Mouse (Mus musculus): Measurements from ENCODE around the gene Commd2. TPM values are rescaled to one million over a fixed set of nuclear protein-coding genes. Genes with fewer than 3 reads are reported as not detected.

The Commd2 gene
- 94.9 and 95.5 TPM in 2 replicates for polyA plus RNA-seq (2016; fragmentation: Nextera tagmentation; extraction: Ambion mirVana)

GRCm38 (mm10) chr3:57651231-57651864 lies at the start of gene Commd2:
TSS of gene Commd2 (minus strand) at chr3:57651715.
- WGBS = 1% methylated on average over 42 of the region's 42 CpGs
- peak within 1 kb of the TSS; percentile 84 for H3K9ac ChIP-seq

DNA sequence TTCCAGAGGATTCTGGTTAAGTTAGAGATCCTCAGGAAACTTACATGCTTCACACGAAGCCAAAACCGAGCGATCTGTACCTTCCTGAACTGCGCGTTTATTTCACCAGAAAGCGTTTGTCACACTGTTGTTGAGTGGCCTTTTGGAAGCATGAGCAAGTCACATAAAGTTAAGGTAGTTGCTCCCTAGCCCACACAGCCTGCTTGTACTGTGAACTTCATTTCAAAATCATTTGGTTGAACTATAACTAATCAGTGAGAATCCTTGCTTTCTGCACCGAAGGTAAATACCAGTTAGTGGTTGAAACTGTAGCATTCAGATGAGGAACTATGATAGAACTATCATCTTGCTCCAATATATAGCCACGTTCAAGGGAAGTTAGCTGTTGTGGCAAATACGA lies 45.3 kb upstream of the Commd2 start:
- Histone ChIP-seq H3K4me1 (no peaks in the 10 kb centered on the region), H3K27me3 (no peaks in the 10 kb centered on the region), H3K36me3 (replicated peaks) (no peaks in the 10 kb centered on the region), H3K9me3 (no peaks in the 10 kb centered on the region), H3K4me2 (no peak overlapping the region), H3K27ac (no peak overlapping the region), H3K9ac (no peak overlapping the region), H3K4me3 (replicated peaks) (no peak overlapping the region)
- ATAC-seq (ENCODE audit: low FRiP score) = no peak
- WGBS = 95% methylated on average over 9 of the region's 9 CpGs

More at GRCm38 (mm10) chr3:57651231-57651864, at the start of gene Commd2:
- H3K9me3 ChIP-seq = no peaks in the 10 kb centered on the region
- peak within 1 kb of the TSS; percentile 84 for H3K27ac ChIP-seq
- H3K4me3 ChIP-seq (replicated peaks) = peak within 1 kb of the TSS; percentile 82
- peaks cover 6% of the 10 kb centered on the region; the same call in 1 of the 2 replicates for H3K27me3 ChIP-seq
- ATAC-seq (ENCODE audit: low FRiP score) = peak; percentile 98
- H3K4me2 ChIP-seq = peak within 1 kb of the TSS; percentile 72
- H3K4me1 ChIP-seq = peaks cover 7% of the 10 kb centered on the region
- peaks cover 4% of the 10 kb centered on the region for H3K36me3 ChIP-seq (replicated peaks)

GRCm38 (mm10) chr3:57696249-57696648 lies 44.7 kb upstream of the Commd2 start:
- Histone ChIP-seq H3K4me2 (no peak overlapping the region), H3K27me3 (no peaks in the 10 kb centered on the region), H3K4me1 (no peaks in the 10 kb centered on the region), H3K36me3 (replicated peaks) (no peaks in the 10 kb centered on the region), H3K4me3 (replicated peaks) (no peak overlapping the region), H3K9ac (no peak overlapping the region), H3K27ac (no peak overlapping the region), H3K9me3 (no peaks in the 10 kb centered on the region)
- no peak for ATAC-seq (ENCODE audit: low FRiP score)
- WGBS = 96% methylated on average over 4 of the region's 4 CpGs

- WGBS = 79% methylated on average over 2 of the region's 2 CpGs
- Histone ChIP-seq H3K27me3 (no peaks in the 10 kb centered on the region), H3K4me3 (replicated peaks) (no peak within 1 kb of the TSS), H3K27ac (no peak within 1 kb of the TSS), H3K4me1 (no peaks in the 10 kb centered on the region), H3K9ac (no peak within 1 kb of the TSS), H3K4me2 (no peak within 1 kb of the TSS), H3K36me3 (replicated peaks) (no peaks in the 10 kb centered on the region), H3K9me3 (no peaks in the 10 kb centered on the region)
- no peak for ATAC-seq (ENCODE audit: low FRiP score)
Measured at GRCm38 (mm10) chr3:57692719-57693118, 41.2 kb upstream of the Commd2 start, which contains the start of gene Ankub1. TSS of gene Ankub1 (minus strand) at chr3:57692799.

DNA sequence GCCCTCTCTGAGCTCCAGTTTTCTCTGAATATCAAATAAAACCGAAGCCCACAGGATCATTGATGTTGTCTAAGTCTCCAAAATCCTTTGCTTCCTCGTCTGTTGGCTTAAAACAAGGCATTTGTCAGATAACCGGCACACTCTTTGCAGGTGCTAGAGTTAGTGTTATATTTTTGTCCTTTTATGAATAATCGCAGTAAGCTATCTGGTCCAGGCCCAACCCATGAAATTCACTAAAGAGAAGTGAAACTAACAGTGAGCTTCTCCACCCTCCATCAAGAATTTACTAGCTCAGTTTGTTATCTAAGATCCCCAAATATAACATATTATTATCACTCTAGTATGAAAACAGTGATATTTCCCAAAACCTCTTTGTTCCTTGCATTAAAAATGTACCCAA lies 40.3 kb upstream of the Commd2 start:
- no peaks in the 10 kb centered on the region for H3K4me1 ChIP-seq
- H3K4me2 ChIP-seq = no peak overlapping the region
- no peaks in the 10 kb centered on the region for H3K27me3 ChIP-seq
- no peak overlapping the region for H3K9ac ChIP-seq
- H3K4me3 ChIP-seq (replicated peaks) = no peak overlapping the region
- WGBS = 86% methylated on average over 4 of the region's 4 CpGs
- no peak overlapping the region for H3K27ac ChIP-seq
- no peaks in the 10 kb centered on the region for H3K9me3 ChIP-seq
- no peak for ATAC-seq (ENCODE audit: low FRiP score)
- no peaks in the 10 kb centered on the region for H3K36me3 ChIP-seq (replicated peaks)

GRCm38 (mm10) chr3:57677786-57678185 lies 26.3 kb upstream of the Commd2 start:
- H3K4me2 ChIP-seq = no peak overlapping the region
- H3K9ac ChIP-seq = no peak overlapping the region

DNA sequence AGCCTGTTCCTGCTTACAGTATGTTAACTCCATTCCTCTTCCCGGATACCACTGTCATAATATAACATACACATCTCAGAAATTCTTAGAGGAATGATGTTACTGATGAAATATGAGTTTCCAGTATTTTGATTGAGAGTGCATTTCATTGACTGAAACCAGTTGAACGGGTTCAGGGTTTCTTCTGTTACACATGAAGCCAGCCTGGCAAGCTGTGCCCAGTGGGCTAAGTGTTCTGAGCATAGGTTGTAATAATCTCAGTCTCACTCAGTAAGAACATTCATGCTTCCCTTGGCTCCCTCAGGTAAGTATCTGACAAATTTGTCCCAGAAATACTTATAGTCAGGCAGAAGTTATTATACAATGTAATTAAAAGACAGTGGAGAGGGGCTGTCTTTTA lies 22.6 kb upstream of the Commd2 start:
- 95% methylated on average over 2 of the region's 2 CpGs for WGBS
- Histone ChIP-seq H3K27me3 (no peaks in the 10 kb centered on the region), H3K4me1 (no peaks in the 10 kb centered on the region), H3K9me3 (0 out of 2 replicates have a peak, but pooled peaks cover 3% of the 10 kb centered on the region), H3K4me3 (replicated peaks) (no peak overlapping the region), H3K27ac (no peak overlapping the region), H3K4me2 (no peak overlapping the region), H3K36me3 (replicated peaks) (no peaks in the 10 kb centered on the region), H3K9ac (no peak overlapping the region)
- no peak for ATAC-seq (ENCODE audit: low FRiP score)

More at GRCm38 (mm10) chr3:57677786-57678185, 26.3 kb upstream of the Commd2 start:
- ATAC-seq (ENCODE audit: low FRiP score) = no peak
- H3K27ac ChIP-seq = no peak overlapping the region
- H3K36me3 ChIP-seq (replicated peaks) = no peaks in the 10 kb centered on the region
- H3K27me3 ChIP-seq = no peaks in the 10 kb centered on the region
- H3K9me3 ChIP-seq = 0 out of 2 replicates have a peak, but pooled peaks cover 5% of the 10 kb centered on the region
- no peaks in the 10 kb centered on the region for H3K4me1 ChIP-seq
- no peak overlapping the region for H3K4me3 ChIP-seq (replicated peaks)

GRCm38 (mm10) chr3:57673586-57673985 lies 22.1 kb upstream of the Commd2 start:
- 89% methylated on average over 4 of the region's 4 CpGs for WGBS
- no peaks in the 10 kb centered on the region for H3K9me3 ChIP-seq
- no peak for ATAC-seq (ENCODE audit: low FRiP score)

GRCm38 (mm10) chr3:57667054-57667723 lies 15.7 kb upstream of the Commd2 start:
- Histone ChIP-seq H3K9ac (no peak overlapping the region; the same call in 1 of the 2 replicates), H3K27ac (no peak overlapping the region), H3K9me3 (no peaks in the 10 kb centered on the region), H3K4me1 (no peaks in the 10 kb centered on the region), H3K4me3 (replicated peaks) (no peak overlapping the region), H3K27me3 (no peaks in the 10 kb centered on the region), H3K36me3 (replicated peaks) (no peaks in the 10 kb centered on the region), H3K4me2 (peak overlapping the region; percentile 30)
- WGBS = 34% methylated on average over 14 of the region's 14 CpGs
- peak; percentile 51; the same call in 1 of the 2 replicates for ATAC-seq (ENCODE audit: low FRiP score)

More at GRCm38 (mm10) chr3:57673586-57673985, 22.1 kb upstream of the Commd2 start:
- no peaks in the 10 kb centered on the region for H3K4me1 ChIP-seq
- H3K36me3 ChIP-seq (replicated peaks) = no peaks in the 10 kb centered on the region
- H3K9ac ChIP-seq = no peak overlapping the region
- no peak overlapping the region for H3K27ac ChIP-seq
- no peak overlapping the region for H3K4me3 ChIP-seq (replicated peaks)
- no peak overlapping the region for H3K4me2 ChIP-seq
- H3K27me3 ChIP-seq = no peaks in the 10 kb centered on the region

GRCm38 (mm10) chr3:57665880-57666279 lies 14.4 kb upstream of the Commd2 start:
- Histone ChIP-seq H3K27ac (no peak overlapping the region), H3K4me3 (replicated peaks) (no peak overlapping the region), H3K4me2 (no peak overlapping the region), H3K36me3 (replicated peaks) (no peaks in the 10 kb centered on the region), H3K9ac (no peak overlapping the region), H3K27me3 (no peaks in the 10 kb centered on the region), H3K4me1 (no peaks in the 10 kb centered on the region), H3K9me3 (no peaks in the 10 kb centered on the region)
- 87% methylated on average over 5 of the region's 5 CpGs for WGBS
- ATAC-seq (ENCODE audit: low FRiP score) = no peak

DNA sequence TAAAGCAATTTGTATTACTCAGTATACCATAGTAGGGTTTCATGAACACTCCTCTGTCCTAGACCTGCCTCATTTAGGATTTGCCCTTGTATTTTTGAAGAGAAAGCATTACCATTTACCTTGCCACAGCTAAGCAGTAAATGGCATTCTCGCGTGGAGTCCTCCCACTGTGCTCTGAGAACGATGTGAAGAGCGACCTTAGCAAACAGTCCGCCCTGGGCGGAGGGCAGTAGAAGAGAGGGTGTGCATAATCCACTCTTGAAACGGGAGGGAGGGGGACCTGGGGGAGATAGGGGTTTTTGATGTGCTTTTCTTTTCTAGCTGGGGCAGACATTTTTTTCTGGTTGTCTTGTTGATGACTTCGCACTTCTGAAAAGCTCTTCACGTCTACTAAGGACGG lies 13.2 kb upstream of the Commd2 start:
- WGBS = 74% methylated on average over 10 of the region's 10 CpGs
- H3K9me3 ChIP-seq = no peaks in the 10 kb centered on the region
- H3K4me2 ChIP-seq = no peak overlapping the region
- ATAC-seq (ENCODE audit: low FRiP score) = no peak
- H3K9ac ChIP-seq = no peak overlapping the region
- H3K36me3 ChIP-seq (replicated peaks) = no peaks in the 10 kb centered on the region
- H3K4me1 ChIP-seq = no peaks in the 10 kb centered on the region
- no peak overlapping the region for H3K27ac ChIP-seq
- no peak overlapping the region for H3K4me3 ChIP-seq (replicated peaks)
- no peaks in the 10 kb centered on the region for H3K27me3 ChIP-seq

- 19% methylated on average over 6 of the region's 6 CpGs for WGBS
- H3K4me1 ChIP-seq = no peaks in the 10 kb centered on the region
- ATAC-seq (ENCODE audit: low FRiP score) = no peak
Measured at GRCm38 (mm10) chr3:57663731-57664130, 12.2 kb upstream of the Commd2 start.

More at GRCm38 (mm10) chr3:57663731-57664130, 12.2 kb upstream of the Commd2 start:
- Histone ChIP-seq H3K4me3 (replicated peaks) (no peak overlapping the region), H3K4me2 (no peak overlapping the region), H3K36me3 (replicated peaks) (no peaks in the 10 kb centered on the region), H3K27me3 (no peaks in the 10 kb centered on the region), H3K9me3 (no peaks in the 10 kb centered on the region), H3K9ac (no peak overlapping the region), H3K27ac (no peak overlapping the region)
